Mouse (Mus musculus) left cerebral cortex, adult 18-20 months (tissue): ENCODE results near the gene Stc2. TPM values are rescaled to one million over a fixed set of nuclear protein-coding genes. Genes with fewer than 3 reads are reported as not detected.

Source experiments
- DNase-seq, 2 experiments: peaks; one replicate each; pipeline ENCODE4 v3.0.0; 2021 to 2022; ENCODE audit warnings: low spot score in 2 of 2, mixed read lengths in 1 of 2
- long read RNA-seq, 2 experiments: library from polyadenylated mRNA; stranded (forward); transcript quantifications; one replicate each; pipeline ENCODE4 v2.0.0; 2021
- total RNA-seq, 2 experiments: library from RNA; stranded (reverse); gene quantifications; 2 replicates each; pipeline ENCODE4 v1.2.3; 2021

Stc2 gene
- 1 to 10 TPM in 1 of 2 experiments, under 1 TPM in 1; 0.81 to 1.0 TPM for total RNA-seq
- long read RNA-seq, experiment 1, result 0 reads
- long read RNA-seq, experiment 2, result 0 reads

- DNase-seq, result peak; percentile 9 to 37
These were observed at the start of gene Stc2 for GRCm38 (mm10) chr11:31369648-31370286. Gene Stc2 (minus strand): TSS chr11:31370074.

DNA sequence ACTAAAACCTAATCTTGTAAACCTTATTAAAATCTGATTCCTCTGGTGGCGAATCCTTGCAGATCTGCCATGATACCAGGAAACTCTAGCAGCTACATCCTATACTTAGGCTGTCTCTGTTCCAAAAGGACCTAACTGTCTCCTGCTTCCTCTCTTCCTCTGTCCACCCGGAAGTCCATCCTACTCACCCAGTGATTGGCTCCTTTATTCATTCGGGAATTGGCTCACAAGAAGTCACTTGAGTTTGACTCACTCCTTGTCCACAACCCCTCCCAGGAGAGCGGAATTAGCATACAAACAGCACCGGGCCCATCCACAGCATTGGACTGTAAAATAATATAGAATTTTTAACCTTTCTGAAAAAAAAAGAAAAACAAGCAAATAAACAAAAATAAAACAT is 47.2 kb upstream of the Stc2 start:
- DNase-seq, result no peak

- no peak for DNase-seq
These were observed 42.5 kb upstream of the Stc2 start for GRCm38 (mm10) chr11:31412376-31412775.

DNA sequence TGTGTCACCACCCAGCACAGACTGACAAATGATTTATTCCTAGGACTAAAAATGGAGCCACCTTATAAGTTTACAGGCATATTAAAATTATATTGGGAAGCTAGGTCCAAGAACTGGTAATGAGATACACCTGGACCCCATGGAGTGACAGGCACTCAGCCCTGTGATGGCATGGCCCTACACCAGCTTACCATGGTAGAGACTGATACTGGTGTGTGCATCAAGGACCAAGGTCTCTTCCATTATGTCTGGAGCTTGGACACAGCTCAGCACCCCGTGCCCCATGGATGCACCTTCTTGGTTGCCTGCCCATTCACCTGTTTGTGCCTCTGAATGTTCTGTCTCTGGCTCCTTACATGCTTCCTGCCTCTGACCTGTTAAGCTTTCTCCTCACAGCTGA is 36.9 kb upstream of the Stc2 start:
- DNase-seq, result no peak

DNA sequence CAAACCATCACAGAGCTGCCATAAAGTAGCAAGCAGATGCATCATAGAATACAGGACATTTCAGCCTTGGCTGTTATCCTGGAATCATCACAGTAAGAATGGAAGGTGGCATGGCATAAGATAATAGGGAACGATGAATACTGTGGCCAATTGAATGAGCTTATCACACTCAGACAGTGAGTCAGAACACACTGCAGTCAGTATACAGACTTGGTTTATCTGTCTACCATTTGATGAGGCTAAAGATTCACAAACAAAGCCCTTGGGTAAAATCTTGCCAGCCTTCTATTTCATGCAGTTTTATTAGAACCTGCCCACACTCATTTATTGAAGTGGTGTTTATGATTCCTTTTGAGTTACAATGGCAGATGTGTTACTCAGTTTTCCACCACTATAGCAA is 33.2 kb upstream of the Stc2 start:
- no peak for DNase-seq

GRCm38 (mm10) chr11:31398604-31399003 is 28.7 kb upstream of the Stc2 start:
- DNase-seq, result no peak

DNA sequence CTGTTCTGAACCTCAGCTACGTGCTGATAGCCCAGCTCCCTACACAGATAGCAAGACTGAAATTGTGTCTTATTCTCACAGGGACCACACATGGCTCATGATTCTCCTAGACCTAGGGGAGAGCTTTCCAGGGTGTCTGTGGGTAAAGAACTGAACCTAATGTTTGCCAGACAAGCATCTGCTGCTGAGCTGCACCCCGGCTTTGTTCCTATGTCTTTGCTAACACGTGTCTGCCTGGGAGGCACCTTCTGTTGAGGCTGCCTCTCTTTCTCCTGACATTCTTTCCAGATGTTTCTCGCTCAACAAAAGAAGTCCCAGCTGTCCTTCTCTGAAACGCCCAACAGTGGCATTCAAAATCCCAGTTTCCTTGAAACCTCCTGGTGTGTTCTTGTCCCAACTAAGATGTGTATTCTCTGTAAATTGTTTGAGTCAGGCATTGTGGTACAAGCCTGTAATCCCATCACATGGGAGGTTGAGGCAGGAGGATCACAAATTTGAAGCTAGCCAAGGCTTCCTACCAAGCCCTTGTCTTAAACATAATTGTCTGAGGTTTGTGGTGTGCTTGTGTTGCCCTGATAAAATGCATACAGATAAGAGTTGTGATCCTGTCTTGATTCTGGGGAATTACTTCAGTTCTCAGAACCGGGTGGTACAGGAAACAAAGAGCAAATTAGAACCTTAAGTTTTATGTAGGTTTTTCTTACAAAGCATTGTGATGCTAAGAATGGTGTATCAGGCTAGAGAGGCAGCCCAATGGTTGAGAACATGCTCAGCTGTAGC is 27.0 kb upstream of the Stc2 start:
- DNase-seq, result no peak

DNA sequence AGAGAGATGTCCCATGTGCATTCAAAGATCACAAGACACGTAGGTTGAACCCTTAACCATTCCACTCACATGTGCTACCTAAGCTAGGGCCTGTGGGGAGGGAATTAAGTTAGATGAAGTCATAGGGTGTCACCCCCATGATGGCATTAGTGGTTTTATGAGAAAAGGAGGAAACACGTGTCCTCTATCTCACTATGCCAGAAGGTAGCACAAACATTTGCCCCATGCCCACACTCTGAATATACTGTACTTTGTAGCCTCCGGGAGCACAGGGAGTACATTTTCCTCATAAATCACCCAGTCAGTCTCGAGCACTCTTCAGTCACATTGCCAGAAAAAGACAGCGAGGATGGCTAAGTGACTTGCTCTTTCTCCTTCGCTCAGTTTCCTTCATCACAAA is 24.2 kb upstream of the Stc2 start:
- DNase-seq, result no peak

- no peak for DNase-seq
These were observed 22.5 kb upstream of the Stc2 start for GRCm38 (mm10) chr11:31392340-31392739.

GRCm38 (mm10) chr11:31388890-31389289 is 19.0 kb upstream of the Stc2 start:
- DNase-seq, result no peak

- DNase-seq, result no peak
These were observed 17.7 kb upstream of the Stc2 start for GRCm38 (mm10) chr11:31387526-31387925.

DNA sequence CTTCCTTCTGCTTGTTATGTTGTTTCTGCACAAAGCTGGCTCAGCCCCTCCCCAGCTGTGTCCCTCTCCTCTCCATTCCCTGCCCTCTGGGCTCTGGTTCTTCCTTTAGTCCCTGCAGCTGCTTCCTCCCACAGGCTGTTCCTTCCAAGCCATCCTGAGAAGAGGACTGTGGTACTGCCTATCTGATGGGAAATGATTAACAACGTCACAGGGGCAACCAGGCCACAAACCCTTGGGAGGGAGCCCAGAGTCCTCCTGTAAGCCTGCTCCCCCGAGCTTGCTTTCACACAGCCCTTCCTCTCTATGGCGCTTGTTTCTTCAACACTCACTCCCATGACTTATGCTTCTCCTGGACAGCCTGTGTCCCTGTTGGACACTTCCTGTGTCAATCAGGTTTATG is 16.7 kb upstream of the Stc2 start:
- DNase-seq, result no peak

DNA sequence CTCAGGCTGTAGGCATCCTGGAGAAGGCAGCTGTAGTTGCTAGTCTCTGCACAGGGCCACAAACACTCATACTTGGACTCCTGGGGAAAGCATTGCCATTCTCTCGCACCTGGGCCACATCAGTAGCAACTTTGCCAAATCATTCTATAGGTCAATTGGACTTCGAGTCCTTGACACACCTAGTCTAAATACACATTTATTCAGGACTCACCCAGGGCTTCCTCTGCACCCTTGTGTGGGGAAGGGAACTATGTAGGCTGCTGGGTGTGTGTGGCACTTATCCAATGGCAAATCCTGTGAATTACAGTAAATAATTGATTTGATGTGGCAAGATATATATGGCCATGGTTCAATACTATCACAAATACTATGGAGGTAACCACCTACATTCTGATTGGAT is 14.1 kb upstream of the Stc2 start:
- no peak for DNase-seq

GRCm38 (mm10) chr11:31382145-31382544 is 12.3 kb upstream of the Stc2 start:
- no peak for DNase-seq

- no peak for DNase-seq
These were observed 3.6 kb upstream of the Stc2 start for GRCm38 (mm10) chr11:31373438-31373837.

GRCm38 (mm10) chr11:31372206-31372605 is 2.3 kb upstream of the Stc2 start:
- no peak for DNase-seq

- DNase-seq, result peak in 1 of 2 experiments; percentile 2
These were observed 1.5 kb upstream of the Stc2 start for GRCm38 (mm10) chr11:31371256-31371838.

DNA sequence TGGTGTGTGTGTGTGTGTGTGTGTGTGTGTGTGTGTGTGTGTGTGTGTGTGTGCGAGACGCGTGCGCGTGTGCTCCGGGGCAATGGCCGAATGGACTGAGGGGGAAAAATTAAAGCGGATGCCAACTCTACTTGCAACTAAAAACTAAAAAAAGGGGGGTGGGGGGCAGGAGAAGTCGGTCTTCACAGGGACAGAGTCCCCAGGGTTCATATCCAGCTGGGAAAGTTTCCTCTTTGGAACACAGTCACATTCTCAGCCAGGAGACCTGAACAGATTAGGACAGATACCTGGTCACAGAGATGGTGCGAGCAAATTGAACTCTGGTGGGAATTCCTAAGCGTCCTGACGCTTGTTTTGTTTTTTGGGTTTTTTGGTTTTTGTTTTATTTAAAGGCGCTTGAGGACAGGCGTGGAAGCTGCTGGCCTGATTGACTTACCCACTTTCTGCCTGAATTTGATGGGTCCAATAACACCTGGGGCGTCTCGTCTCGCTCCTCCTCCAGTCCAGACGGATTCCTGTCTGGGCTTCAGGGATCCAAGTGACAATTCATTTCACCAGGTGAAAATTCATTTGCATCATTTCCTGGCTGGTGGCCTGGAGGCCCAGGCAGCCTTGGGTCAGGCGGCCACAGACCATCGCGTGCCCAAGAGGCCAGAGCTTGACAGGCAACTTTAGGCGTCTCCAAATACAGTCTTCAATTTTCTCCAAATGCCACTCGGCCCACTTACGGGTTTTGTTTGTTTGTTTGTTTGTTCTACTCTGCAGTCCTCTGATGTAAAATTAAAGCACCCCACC is 759 bp upstream of the Stc2 start:
- DNase-seq, result no peak

DNA sequence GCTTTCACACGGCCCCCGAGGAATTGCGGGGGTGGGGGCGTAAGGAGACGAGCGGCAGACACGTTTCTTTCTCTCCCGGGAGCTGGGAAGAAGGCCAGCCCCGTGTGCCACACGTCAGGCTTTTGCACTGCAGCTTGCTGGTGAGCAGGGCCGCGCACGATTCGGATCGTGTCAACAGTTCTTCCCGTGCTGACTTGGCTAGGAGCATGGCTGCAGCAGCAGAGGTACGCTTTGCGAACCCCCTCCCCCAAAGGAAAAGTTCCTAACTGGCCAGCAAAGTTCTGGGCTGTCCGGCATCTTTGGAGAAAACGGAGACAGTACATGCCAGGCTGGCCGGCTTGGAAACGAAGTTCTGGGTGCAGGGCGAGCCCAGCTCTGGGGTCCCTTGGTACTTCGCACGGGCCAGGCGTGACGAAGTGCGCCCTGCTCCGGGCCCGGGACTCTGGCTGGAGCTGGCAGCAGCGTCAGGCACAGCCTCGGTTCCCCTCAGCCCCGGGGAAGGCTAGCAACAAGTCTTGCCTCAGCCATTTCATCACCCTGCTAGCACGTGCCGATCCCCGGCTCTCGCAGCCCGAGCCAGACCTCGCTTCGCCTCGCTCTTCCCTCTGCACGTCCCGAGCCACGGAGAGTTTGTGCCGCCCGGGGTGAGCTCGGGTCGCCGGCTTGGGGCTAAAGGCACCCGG is 768 bp downstream of the Stc2 start:
- peak in 1 of 2 experiments; percentile 58 for DNase-seq

DNA sequence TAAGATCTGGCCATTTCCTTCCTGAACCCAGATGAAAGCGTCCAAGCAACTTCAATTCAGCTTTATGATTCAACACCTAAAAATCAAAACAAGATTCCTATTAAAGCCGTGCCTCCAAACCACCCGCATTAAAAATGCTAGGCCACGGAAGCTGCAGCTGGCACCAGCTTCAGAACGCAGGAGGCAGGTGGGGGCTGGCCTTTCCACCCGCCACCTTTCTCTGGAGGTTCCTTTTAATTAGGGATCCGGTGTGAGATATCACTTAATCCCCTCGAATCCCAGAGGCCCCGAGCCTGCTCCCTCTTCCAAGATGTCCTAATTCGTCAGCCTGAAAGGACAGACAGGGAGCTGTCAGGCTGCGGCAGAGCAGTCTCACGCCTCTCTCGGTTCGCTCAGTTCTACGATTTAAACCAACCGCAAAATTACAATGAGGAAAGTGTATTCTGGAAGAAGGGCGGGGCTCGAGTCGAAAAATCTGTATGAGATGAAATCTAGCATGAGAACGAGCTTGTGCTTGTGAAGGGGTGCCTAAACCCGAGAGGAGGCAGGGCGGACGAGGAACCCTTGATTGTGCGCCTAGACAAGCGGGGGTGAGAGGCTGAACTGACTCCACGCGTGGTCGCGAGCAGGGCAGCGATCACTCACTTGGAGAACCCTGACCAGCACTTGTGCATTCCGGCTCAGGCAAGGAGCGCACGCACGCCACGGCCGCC is 1.5 kb downstream of the Stc2 start:
- DNase-seq, result peak in 1 of 2 experiments; percentile 25
